18 mouse cellular contexts compared by ENCODE assay signal in the genomic region with DNA sequence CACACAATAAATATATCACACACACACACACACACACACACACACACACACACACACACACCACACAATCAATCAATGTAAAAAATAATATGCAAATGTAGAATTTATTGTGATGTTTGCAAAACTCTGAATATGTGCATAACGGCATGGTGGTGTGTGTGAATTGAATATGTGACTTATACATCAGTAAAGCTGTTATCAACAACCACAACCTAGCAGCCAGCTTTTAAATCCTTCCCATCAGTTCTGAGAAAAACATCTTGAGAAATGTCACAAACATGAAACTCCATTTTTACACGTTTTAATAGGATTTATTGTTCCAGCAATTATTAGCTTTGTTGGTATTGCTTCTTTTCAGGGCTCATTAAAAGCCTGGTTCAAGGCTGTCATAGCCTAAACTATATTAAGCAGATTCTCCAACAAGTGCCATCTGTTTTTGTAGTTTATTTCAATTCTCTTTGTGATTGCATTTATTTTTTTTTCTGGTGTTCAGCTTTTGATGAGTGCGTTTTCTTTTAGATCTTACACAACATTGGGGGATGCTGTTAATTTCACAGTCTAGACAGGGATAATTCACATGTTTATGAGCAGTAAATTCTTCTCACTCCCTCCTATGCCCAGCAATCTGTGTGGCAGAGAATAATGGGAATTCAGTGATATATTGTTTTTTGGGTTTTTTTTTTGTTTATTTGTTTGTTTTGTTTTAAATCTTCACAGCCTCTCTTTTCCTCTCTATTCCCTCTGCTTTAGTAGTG.
"Had no signal": no experiment of that assay in that cellular context is flagged by ENCODE, and none has a peak within 500 bp of the region (broad histone marks: within the 10 kb centered on the region; RNA-seq: fewer than 3 reads in every experiment).

No protein-coding gene starts in this region.

- H3K4me3 ChIP-seq: left cerebral cortex, adult 2 months; liver, embryonic 13.5 days; midbrain, embryonic 12.5 days; midbrain, embryonic 15.5 days; neural tube, embryonic 12.5 days; neural tube, embryonic 15.5 days had no signal

- H3K36me3 ChIP-seq: liver, embryonic 13.5 days; midbrain, embryonic 12.5 days; midbrain, embryonic 15.5 days; neural tube, embryonic 12.5 days; neural tube, embryonic 15.5 days had no signal

- DNase-seq: kidney, adult 9 months; kidney, postnatal 14 days; kidney, postnatal 4 days; layer of hippocampus, postnatal 36 days; liver, embryonic 13.5 days; lung, adult 2 months; lung, postnatal 14 days; lung, postnatal 4 days; right cerebral cortex, adult 18-20 months; right cerebral cortex, postnatal 14 days; right cerebral cortex, postnatal 4 days; thymus, postnatal 25 days had no signal

- ATAC-seq: midbrain, embryonic 15.5 days had no signal

- H3K4me2 ChIP-seq: liver, embryonic 13.5 days; midbrain, embryonic 12.5 days; midbrain, embryonic 15.5 days; neural tube, embryonic 12.5 days; neural tube, embryonic 15.5 days had no signal

- H3K27ac ChIP-seq: left cerebral cortex, adult 2 months; liver, embryonic 13.5 days; midbrain, embryonic 12.5 days; midbrain, embryonic 15.5 days; neural tube, embryonic 12.5 days; neural tube, embryonic 15.5 days; stomach, postnatal 0 days had no signal

- H3K9ac ChIP-seq: liver, embryonic 13.5 days; midbrain, embryonic 12.5 days; midbrain, embryonic 15.5 days; neural tube, embryonic 12.5 days; neural tube, embryonic 15.5 days had no signal

- H3K9me3 ChIP-seq: liver, embryonic 13.5 days; midbrain, embryonic 12.5 days; midbrain, embryonic 15.5 days; neural tube, embryonic 12.5 days; neural tube, embryonic 15.5 days had no signal

- H3K4me1 ChIP-seq: liver, embryonic 13.5 days; midbrain, embryonic 12.5 days; midbrain, embryonic 15.5 days; neural tube, embryonic 12.5 days; neural tube, embryonic 15.5 days had no signal

- H3K27me3 ChIP-seq: liver, embryonic 13.5 days; midbrain, embryonic 12.5 days; midbrain, embryonic 15.5 days; neural tube, embryonic 12.5 days; neural tube, embryonic 15.5 days had no signal
